Mouse (Mus musculus): ENCODE measurements at regions not wholly inside any gene's neighbourhood (a gene's known extent, or its start where the extent isn't known, plus 50 kb on each side); places are given as distances from the start of the nearest gene placed in this dataset.

GRCm38 (mm10) chr6:11313744-11314143 lies 593.6 kb downstream of the Ndufa4 start:
- no peak for TF ChIP-seq CTCF (IDR thresholded peaks at IDR 0.05; ENCODE audit: low read depth)
- TF ChIP-seq EP300 (IDR thresholded peaks at IDR 0.05; ENCODE audit: low read depth) = no peak

Data from liver, postnatal 0 days (tissue).